Mouse (Mus musculus) kidney, embryonic 14.5 days (tissue): ENCODE results near the gene Slc5a3. TPM values are rescaled to one million over a fixed set of nuclear protein-coding genes. Genes with fewer than 3 reads are reported as not detected.

Experiments
- ATAC-seq: fragments of 200-750 bp; cut with Nextera tagmentation; 2 replicates; pipeline ENCODE4 v1.8.0; 2017; ENCODE audit warnings: moderate number of reproducible peaks, mild to moderate bottlenecking, moderate TSS enrichment, moderate library complexity; ENCODE audit not compliant: low FRiP score, low TSS enrichment
- H3K27ac ChIP-seq: fragments of 300-500 bp; sonication (generic); 2 replicates; pipeline ENCODE4 v1.5.1; 2014; ENCODE audit warnings: low read depth, mild to moderate bottlenecking, low read length, moderate library complexity, mixed read lengths
- H3K27me3 ChIP-seq: fragments of 300-500 bp; sonication (generic); 2 replicates; pipeline ENCODE4 v1.6.1; 2014; ENCODE audit warnings: mild to moderate bottlenecking, low read length; ENCODE audit not compliant: control insufficient read depth, insufficient read depth
- H3K36me3 ChIP-seq: fragments of 300-500 bp; sonication (generic); 2 replicates; pipeline ENCODE4 v1.6.1; 2014; ENCODE audit warnings: low read length, mixed read lengths; ENCODE audit not compliant: control insufficient read depth, insufficient read depth
- H3K4me1 ChIP-seq: fragments of 300-500 bp; sonication (generic); 2 replicates; pipeline ENCODE4 v1.6.1; 2014; ENCODE audit warnings: low read length, mixed read lengths; ENCODE audit not compliant: control insufficient read depth, insufficient read depth
- H3K4me2 ChIP-seq: fragments of 300-500 bp; sonication (generic); replicated peaks from 2 replicates; pipeline ENCODE4 v1.6.1; 2014; ENCODE audit warnings: low read depth, mild to moderate bottlenecking, low read length
- H3K4me3 ChIP-seq: fragments of 300-500 bp; sonication (generic); 2 replicates; pipeline ENCODE4 v1.5.1; 2014; ENCODE audit warnings: mild to moderate bottlenecking, low read length
- H3K9ac ChIP-seq: fragments of 300-500 bp; sonication (generic); 2 replicates; pipeline ENCODE4 v1.6.1; 2014; ENCODE audit warnings: low read depth, mild to moderate bottlenecking, low read length, moderate library complexity
- H3K9me3 ChIP-seq: fragments of 300-500 bp; sonication (generic); 2 replicates; pipeline ENCODE4 v1.6.1; 2016; ENCODE audit warnings: low read length; ENCODE audit not compliant: control insufficient read depth
- WGBS: fragments of 180-500 bp; shearing (Covaris S2); extraction: QIAGEN DNeasy Blood & Tissue Kit; methylation state at CpG from one replicate; pipeline ENCODE4 v1.1.7; 2014; 5-methylcytosine and 5-hydroxymethylcytosine counted together
- polyA plus RNA-seq: library from polyadenylated mRNA; unstranded; fragments of >200 nt; fragmentation: Nextera tagmentation; extraction: Ambion mirVana; gene quantifications from 2 replicates; pipeline ENCODE4 v1.2.1, GENCODE M21; 2014

The Slc5a3 gene
- polyA plus RNA-seq, 1 experiment from 2014 or later, result 13.6 TPM

DNA sequence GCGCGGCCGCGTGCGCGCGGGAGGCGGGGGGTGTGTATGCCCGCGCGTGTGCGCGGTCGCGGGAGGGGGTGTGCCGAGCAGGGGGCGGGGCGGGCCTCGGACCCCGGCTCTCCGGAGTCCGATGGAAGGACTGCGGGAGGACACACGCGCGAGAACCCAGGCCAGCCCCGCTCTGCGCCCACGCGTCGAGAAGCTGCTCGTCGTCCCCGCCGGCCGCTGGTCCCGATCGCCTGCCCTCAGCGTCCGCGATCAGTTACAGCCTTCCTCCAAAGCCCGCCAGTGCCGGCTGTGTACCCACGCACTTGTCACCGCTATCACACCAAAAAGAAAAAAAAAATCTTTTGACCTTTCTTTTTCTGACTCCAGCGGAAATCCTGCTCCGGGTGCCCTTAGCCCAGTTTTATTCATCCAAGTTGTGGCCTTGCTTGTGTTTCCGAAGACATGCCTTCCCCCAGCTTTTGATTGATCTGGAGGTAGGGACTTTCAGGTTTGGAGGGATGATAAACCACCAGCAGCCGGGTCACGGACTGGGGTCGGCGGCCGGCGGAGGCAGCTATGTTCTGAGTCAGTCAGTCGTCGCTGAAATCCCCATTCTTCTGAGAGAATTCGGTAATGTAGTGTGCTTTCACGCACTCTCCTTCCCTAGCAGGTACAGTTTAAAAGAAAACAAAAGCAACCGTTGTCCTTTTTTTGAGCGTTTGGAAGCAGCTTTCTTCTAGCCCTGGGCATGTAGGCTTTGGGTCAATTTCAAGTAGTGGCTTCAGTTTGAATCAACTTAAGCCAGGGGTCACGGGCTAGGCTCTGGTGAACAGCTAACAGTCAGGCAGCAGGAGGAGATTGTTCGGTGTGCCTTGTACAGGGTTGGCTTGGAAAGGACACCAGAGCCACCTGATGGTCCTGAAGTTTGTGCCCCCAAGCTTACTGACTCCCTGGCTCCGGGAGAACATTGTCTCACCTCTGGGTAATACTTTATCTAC is 810 bp downstream of the Slc5a3 start:
- Histone ChIP-seq H3K4me2 (peak overlapping the region; percentile 85), H3K4me1 (peaks cover 21% of the 10 kb centered on the region), H3K4me3 (peak overlapping the region; percentile 90), H3K9ac (peak overlapping the region; percentile 89), H3K27me3 (no peaks in the 10 kb centered on the region), H3K9me3 (peaks cover 5% of the 10 kb centered on the region), H3K27ac (peak overlapping the region; percentile 65; the same call in 1 of the 2 replicates), H3K36me3 (peaks cover 25% of the 10 kb centered on the region; the same call in 1 of the 2 replicates)
- peak; percentile 37 for ATAC-seq
- WGBS, result 2% methylated on average over 40 of the region's 63 CpGs

DNA sequence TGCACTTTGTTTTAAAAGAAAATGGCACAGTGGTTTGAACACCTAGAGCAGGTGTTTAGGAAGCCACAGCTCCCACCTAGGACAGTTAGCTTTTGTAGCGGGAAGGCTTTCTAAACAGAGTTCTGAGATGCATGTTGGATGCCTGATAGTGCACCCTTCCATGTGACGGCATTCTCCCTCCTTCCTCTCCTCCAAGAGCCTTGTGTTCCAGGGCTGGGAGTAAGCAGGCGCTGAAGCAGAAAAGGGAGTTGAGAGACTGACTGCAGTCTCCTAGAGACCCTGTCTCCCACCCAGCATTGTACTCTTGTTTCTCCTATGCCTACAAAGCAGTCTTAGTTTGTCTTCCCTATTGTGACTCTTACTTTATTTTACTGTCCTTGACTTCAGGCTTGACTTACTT is 2.1 kb downstream of the Slc5a3 start:
- H3K36me3 ChIP-seq, result peaks cover 29% of the 10 kb centered on the region; the same call in 1 of the 2 replicates
- no peak for ATAC-seq
- H3K4me3 ChIP-seq, result peak overlapping the region; percentile 90; the same call in 1 of the 2 replicates
- 61% methylated on average over 3 of the region's 3 CpGs for WGBS
- H3K4me2 ChIP-seq, result peak overlapping the region; percentile 17; the same call in 1 of the 2 replicates
- H3K9ac ChIP-seq, result no peak overlapping the region
- no peaks in the 10 kb centered on the region for H3K9me3 ChIP-seq
- H3K27ac ChIP-seq, result no peak overlapping the region
- no peaks in the 10 kb centered on the region for H3K27me3 ChIP-seq
- H3K4me1 ChIP-seq, result peaks cover 21% of the 10 kb centered on the region

DNA sequence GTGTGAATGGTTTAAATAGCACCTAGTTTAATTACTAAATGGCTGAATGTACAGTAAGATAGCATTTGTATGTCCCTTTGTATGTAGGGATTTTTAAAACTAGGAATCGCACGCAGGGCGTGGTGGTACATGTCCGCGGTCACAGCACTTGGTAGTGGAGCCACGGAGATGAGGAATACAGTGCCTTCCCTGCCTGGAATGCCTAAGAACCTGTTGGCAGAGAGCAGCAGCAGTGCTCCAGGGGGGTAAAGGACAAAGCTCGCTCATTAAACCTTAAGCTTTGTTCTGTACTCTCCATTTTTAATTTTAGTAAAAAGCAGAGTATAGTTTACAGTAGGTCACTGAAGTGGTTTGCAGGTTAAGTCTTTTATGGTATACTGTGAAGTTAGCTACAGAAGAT is 3.5 kb downstream of the Slc5a3 start:
- Histone ChIP-seq H3K9ac (no peak overlapping the region), H3K4me3 (no peak overlapping the region), H3K36me3 (peaks cover 43% of the 10 kb centered on the region; the same call in 1 of the 2 replicates), H3K27me3 (no peaks in the 10 kb centered on the region), H3K27ac (no peak overlapping the region), H3K9me3 (no peaks in the 10 kb centered on the region), H3K4me1 (peaks cover 21% of the 10 kb centered on the region), H3K4me2 (no peak overlapping the region)
- ATAC-seq, result no peak
- 93% methylated on average over 7 of the region's 7 CpGs for WGBS

DNA sequence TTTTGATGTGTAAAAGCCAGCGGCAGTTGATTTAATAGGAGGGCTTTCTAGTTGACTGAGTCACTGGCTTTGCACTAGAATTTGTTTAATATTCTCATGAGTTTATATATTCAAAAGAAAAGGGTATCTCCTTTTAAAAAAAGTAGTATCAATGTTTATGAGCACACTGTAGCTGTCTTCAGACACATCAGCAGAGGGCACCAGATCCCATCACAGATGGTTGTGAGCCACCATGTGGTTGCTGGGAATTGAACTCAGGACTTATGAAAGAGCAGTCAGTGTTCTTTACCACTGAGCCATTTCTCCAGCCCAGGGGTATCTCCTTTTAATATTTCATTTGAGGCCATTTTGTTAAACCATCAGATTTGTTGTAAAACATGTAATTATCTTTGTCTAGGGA is 4.7 kb downstream of the Slc5a3 start:
- H3K27ac ChIP-seq, result no peak overlapping the region
- H3K9ac ChIP-seq, result no peak overlapping the region
- H3K4me1 ChIP-seq, result peaks cover 21% of the 10 kb centered on the region
- H3K4me3 ChIP-seq, result no peak overlapping the region
- H3K27me3 ChIP-seq, result no peaks in the 10 kb centered on the region
- peaks cover 54% of the 10 kb centered on the region; the same call in 1 of the 2 replicates for H3K36me3 ChIP-seq
- no peak for ATAC-seq
- no peak overlapping the region for H3K4me2 ChIP-seq
- 92% methylated on average over 1 of the region's 1 CpGs for WGBS
- H3K9me3 ChIP-seq, result no peaks in the 10 kb centered on the region

DNA sequence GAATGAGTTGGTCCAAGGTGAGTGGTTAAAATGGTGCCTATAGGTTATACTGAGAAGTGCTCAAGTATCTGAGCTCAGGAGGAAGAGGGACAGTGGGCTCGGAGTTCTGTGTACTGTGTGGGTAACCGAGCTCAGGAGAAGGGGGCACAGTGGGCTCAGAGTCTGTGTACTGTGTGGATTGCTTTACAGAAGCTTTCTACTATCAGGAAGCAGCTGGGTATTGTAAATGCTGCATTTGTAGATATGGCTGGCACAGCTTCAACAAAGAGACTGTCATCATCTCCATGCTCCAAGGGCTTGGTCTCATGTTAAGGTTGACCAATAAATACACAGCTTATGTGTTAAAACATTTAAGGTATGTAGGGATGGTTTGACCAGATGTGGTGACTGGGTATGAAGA is 6.7 kb downstream of the Slc5a3 start:
- Histone ChIP-seq H3K27me3 (no peaks in the 10 kb centered on the region), H3K4me1 (peaks cover 13% of the 10 kb centered on the region), H3K4me3 (no peak overlapping the region), H3K36me3 (peaks cover 71% of the 10 kb centered on the region; the same call in 1 of the 2 replicates), H3K27ac (no peak overlapping the region), H3K9me3 (no peaks in the 10 kb centered on the region), H3K4me2 (no peak overlapping the region), H3K9ac (no peak overlapping the region)
- no peak for ATAC-seq
- 92% methylated on average over 2 of the region's 2 CpGs for WGBS

DNA sequence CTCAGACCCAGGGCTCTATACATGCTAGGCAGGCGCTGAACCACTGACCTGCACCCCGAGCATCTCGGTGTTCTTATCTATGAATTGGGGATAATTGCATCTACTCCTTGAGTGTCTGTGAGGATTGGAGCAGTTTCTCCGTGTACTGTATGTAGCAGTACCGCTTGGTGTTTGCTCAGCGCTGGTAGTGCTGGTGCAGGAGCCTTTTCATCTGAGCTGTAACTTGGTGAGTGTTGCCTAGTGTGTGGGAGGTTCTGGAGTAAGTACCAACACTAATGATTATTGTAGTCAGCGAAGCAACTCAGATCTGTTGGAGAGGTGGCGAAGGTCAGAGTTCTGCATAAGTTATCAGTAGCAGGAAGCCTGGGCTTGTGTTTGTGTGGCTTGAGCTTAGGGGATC is 12.2 kb downstream of the Slc5a3 start:
- 88% methylated on average over 8 of the region's 8 CpGs for WGBS
- no peak overlapping the region for H3K4me3 ChIP-seq
- no peaks in the 10 kb centered on the region for H3K4me1 ChIP-seq
- H3K9me3 ChIP-seq, result no peaks in the 10 kb centered on the region
- H3K9ac ChIP-seq, result no peak overlapping the region
- no peak overlapping the region for H3K27ac ChIP-seq
- no peaks in the 10 kb centered on the region for H3K27me3 ChIP-seq
- no peak overlapping the region for H3K4me2 ChIP-seq
- no peak for ATAC-seq
- peaks cover 60% of the 10 kb centered on the region; the same call in 1 of the 2 replicates for H3K36me3 ChIP-seq

DNA sequence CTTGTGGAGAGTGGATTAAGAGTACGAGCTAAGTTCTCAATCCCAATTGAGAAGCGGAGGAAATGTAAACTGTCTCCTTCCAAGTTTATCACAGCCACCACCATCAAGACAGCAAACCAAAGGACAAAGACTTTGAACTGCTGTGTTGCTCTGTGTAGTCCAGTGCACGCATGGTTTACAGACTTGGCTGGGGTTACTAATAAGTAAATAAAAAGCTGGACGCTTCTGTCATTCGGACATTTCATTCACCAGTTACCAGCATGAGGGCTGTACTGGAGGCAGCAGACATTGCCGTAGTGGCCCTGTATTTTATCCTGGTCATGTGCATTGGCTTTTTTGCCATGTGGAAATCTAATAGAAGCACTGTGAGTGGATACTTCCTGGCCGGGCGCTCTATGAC is 18.7 kb downstream of the Slc5a3 start:
- Histone ChIP-seq H3K27me3 (no peaks in the 10 kb centered on the region), H3K27ac (no peak overlapping the region), H3K4me3 (no peak overlapping the region), H3K36me3 (peaks cover 30% of the 10 kb centered on the region), H3K4me1 (no peaks in the 10 kb centered on the region), H3K9me3 (no peaks in the 10 kb centered on the region), H3K9ac (no peak overlapping the region), H3K4me2 (no peak overlapping the region)
- 97% methylated on average over 8 of the region's 8 CpGs for WGBS
- ATAC-seq, result no peak

DNA sequence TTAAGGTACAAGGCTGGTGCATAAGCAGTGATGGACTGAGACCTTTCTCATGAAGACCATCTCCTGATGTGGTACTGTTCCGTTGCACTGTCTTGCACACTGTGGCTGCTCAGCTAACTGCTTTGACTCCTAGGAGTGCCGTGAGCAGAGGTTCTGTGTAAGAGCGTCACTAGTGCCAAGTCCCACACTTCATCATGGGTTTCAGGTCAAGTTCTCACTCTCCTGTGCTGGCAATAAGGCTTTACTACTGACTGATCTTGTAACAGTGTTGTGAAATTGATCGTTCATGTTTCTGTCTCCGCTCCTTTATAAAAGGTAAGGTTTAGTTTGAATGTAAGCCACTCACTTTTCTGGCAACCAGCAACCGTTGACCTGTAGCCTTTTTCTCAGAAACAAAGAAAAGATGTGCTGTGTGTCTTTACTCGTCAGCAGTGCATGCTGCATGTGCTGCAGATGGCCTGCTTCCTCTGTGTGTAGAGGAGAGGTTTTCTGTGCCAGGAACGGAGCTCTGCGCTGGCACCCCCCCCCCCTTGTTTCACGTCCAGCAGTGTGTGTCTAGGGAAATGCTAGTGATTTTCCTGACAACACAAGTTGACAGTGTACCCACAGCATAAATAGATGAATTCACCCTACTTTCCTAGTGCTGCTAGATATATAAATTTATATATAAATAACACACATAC is 25.8 kb downstream of the Slc5a3 start:
- H3K27ac ChIP-seq, result no peak overlapping the region
- ATAC-seq, result no peak
- no peak overlapping the region for H3K9ac ChIP-seq
- H3K4me1 ChIP-seq, result no peaks in the 10 kb centered on the region
- H3K4me3 ChIP-seq, result no peak overlapping the region
- peaks cover 13% of the 10 kb centered on the region for H3K36me3 ChIP-seq
- H3K4me2 ChIP-seq, result no peak overlapping the region
- 82% methylated on average over 10 of the region's 10 CpGs for WGBS
- no peaks in the 10 kb centered on the region for H3K27me3 ChIP-seq
- H3K9me3 ChIP-seq, result no peaks in the 10 kb centered on the region

DNA sequence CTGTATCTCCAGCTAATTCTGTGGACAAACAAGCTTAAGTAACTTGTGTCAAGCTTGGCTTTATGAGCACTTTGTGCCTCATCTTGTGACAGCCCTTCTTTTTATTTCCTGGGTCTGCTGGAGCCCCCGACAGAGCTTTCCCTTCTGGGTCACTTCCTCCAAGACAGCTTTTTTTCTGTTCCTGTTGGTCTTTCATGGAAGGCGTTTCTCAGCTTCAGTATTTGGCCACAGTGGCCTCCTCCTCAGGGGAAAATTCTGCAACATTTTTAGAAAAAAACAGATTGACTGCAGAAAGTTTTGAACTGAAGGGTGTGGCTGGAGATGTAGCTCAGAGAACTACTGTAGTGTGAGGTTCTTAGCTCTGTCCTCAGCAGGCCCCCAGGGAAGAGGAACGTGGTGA is 31.1 kb downstream of the Slc5a3 start:
- whole genome bisulfite sequencing, result 61% methylated on average over 3 of the region's 3 CpGs
- H3K4me1 ChIP-seq, result no peaks in the 10 kb centered on the region

More for the DNA sequence above, 31.1 kb downstream of the Slc5a3 start:
- Histone ChIP-seq H3K9me3 (no peaks in the 10 kb centered on the region), H3K27ac (no peak overlapping the region), H3K36me3 (no peaks in the 10 kb centered on the region), H3K4me2 (no peak overlapping the region), H3K9ac (no peak overlapping the region), H3K27me3 (no peaks in the 10 kb centered on the region), H3K4me3 (no peak overlapping the region)
- no peak for ATAC-seq
